Mouse (Mus musculus): ENCODE measurements around the gene Manf.

Manf gene

GRCm38 (mm10) chr9:106884996-106885900 is 6.5 kb downstream of the Manf start:
- 25% methylated on average over 44 of the region's 44 CpGs for WGBS

GRCm38 (mm10) chr9:106884306-106884705 is 7.5 kb downstream of the Manf start:
- 38% methylated on average over 16 of the region's 16 CpGs for WGBS

GRCm38 (mm10) chr9:106883085-106883484 is 8.7 kb downstream of the Manf start:
- 52% methylated on average over 3 of the region's 3 CpGs for WGBS

GRCm38 (mm10) chr9:106882176-106882575 is 9.6 kb downstream of the Manf start:
- WGBS: 60% methylated on average over 4 of the region's 4 CpGs

GRCm38 (mm10) chr9:106881071-106881755 is 10.6 kb downstream of the Manf start:
- 36% methylated on average over 4 of the region's 4 CpGs for WGBS

- WGBS: 50% methylated on average over 4 of the region's 4 CpGs
Measured at GRCm38 (mm10) chr9:106879471-106879870, 12.3 kb downstream of the Manf start.

- WGBS: 92% methylated on average over 3 of the region's 3 CpGs
Measured at GRCm38 (mm10) chr9:106876666-106877065, 15.1 kb downstream of the Manf start.

- 80% methylated on average over 5 of the region's 5 CpGs for WGBS
Measured at GRCm38 (mm10) chr9:106874216-106874615, 17.6 kb downstream of the Manf start.

GRCm38 (mm10) chr9:106858036-106858435 is 33.7 kb downstream of the Manf start:
- WGBS: 89% methylated on average over 11 of the region's 11 CpGs

- WGBS: 80% methylated on average over 3 of the region's 3 CpGs
Measured at GRCm38 (mm10) chr9:106856664-106857063, 35.1 kb downstream of the Manf start.

- WGBS: 88% methylated on average over 6 of the region's 6 CpGs
Measured at GRCm38 (mm10) chr9:106842800-106843199, 49.0 kb downstream of the Manf start.

GRCm38 (mm10) chr9:106840569-106840968 is 51.2 kb downstream of the Manf start:
- WGBS: 96% methylated on average over 1 of the region's 1 CpGs

GRCm38 (mm10) chr9:106822381-106823104 is 69.2 kb downstream of the Manf start:
- 0% methylated on average over 32 of the region's 32 CpGs for WGBS

GRCm38 (mm10) chr9:106821618-106822380 is 70.0 kb downstream of the Manf start, which contains the start of gene Dcaf1:
Dcaf1 (plus strand) TSS chr9:106821874.
- WGBS: under 1% methylated on average over 70 of the region's 71 CpGs

GRCm38 (mm10) chr9:106821050-106821617 is 70.6 kb downstream of the Manf start:
- 32% methylated on average over 15 of the region's 15 CpGs for WGBS

- 91% methylated on average over 1 of the region's 1 CpGs for WGBS
Measured at GRCm38 (mm10) chr9:106819201-106819600, 72.6 kb downstream of the Manf start.

GRCm38 (mm10) chr9:106818191-106818590 is 73.6 kb downstream of the Manf start:
- WGBS: 79% methylated on average over 6 of the region's 6 CpGs

- 79% methylated on average over 4 of the region's 4 CpGs for WGBS
Measured at GRCm38 (mm10) chr9:106806503-106806902, 85.3 kb downstream of the Manf start.

- 72% methylated on average over 6 of the region's 6 CpGs for WGBS
Measured at GRCm38 (mm10) chr9:106790831-106791230, 100.9 kb downstream of the Manf start.

GRCm38 (mm10) chr9:106789363-106789762 is 102.4 kb downstream of the Manf start:
- WGBS: 10% methylated on average over 10 of the region's 10 CpGs

- under 1% methylated on average over 49 of the region's 49 CpGs for WGBS
Measured at GRCm38 (mm10) chr9:106788812-106789321, 102.9 kb downstream of the Manf start, which contains the start of gene Rad54l2. Rad54l2 (minus strand) TSS chr9:106789194.

All from cerebral cortex, adult 2 months (tissue).